Mouse (Mus musculus) hindbrain, postnatal 0 days (tissue): ENCODE measurements around the gene Sdhb. TPM values are rescaled to one million over a fixed set of nuclear protein-coding genes. Genes with fewer than 3 reads are reported as not detected.

Source experiments
- ATAC-seq: fragments of 200-750 bp; cut with Nextera tagmentation; 2 replicates; pipeline ENCODE4 v1.8.0; 2017; ENCODE audit warnings: mild to moderate bottlenecking, moderate TSS enrichment, moderate library complexity
- DNase-seq: peaks from one replicate; pipeline ENCODE4 v3.0.0-alpha.2; 2015; ENCODE audit warnings: low spot score
- H3K27ac ChIP-seq: fragments of 300-500 bp; sonication (generic); 2 replicates; pipeline ENCODE4 v1.5.1; 2014; ENCODE audit warnings: mild to moderate bottlenecking
- H3K27me3 ChIP-seq: fragments of 300-500 bp; sonication (generic); 2 replicates; pipeline ENCODE4 v1.6.1; 2014; ENCODE audit warnings: low read length, mixed read lengths; ENCODE audit not compliant: insufficient read depth
- H3K36me3 ChIP-seq: fragments of 300-500 bp; sonication (generic); 2 replicates; pipeline ENCODE4 v1.6.1; 2014; ENCODE audit warnings: low read length, mixed read lengths; ENCODE audit not compliant: insufficient read depth
- H3K4me1 ChIP-seq: fragments of 300-500 bp; sonication (generic); 2 replicates; pipeline ENCODE4 v1.6.1; 2014; ENCODE audit warnings: antibody characterized with exemption, low read length, mixed read lengths; ENCODE audit not compliant: insufficient read depth
- H3K4me2 ChIP-seq: fragments of 300-500 bp; sonication (generic); 2 replicates; pipeline ENCODE4 v1.6.1; 2014; ENCODE audit warnings: low read depth, mild to moderate bottlenecking, low read length, moderate library complexity, mixed read lengths
- H3K4me3 ChIP-seq: fragments of 300-500 bp; sonication (generic); 2 replicates; pipeline ENCODE4 v1.5.1; 2014; ENCODE audit warnings: low read length
- H3K9ac ChIP-seq: fragments of 300-500 bp; sonication (generic); replicated peaks from 2 replicates; pipeline ENCODE4 v1.6.1; 2014; ENCODE audit warnings: mild to moderate bottlenecking, low read length, moderate library complexity, mixed read lengths
- H3K9me3 ChIP-seq: fragments of 300-500 bp; sonication (generic); 2 replicates; pipeline ENCODE4 v1.6.1; 2016; ENCODE audit warnings: low read length, mixed read lengths
- CTCF ChIP-seq: IDR thresholded peaks from 2 replicates; pipeline ENCODE4 v1.5.1; 2016; ENCODE audit warnings: antibody characterized with exemption, control low read depth, low read depth
- WGBS: fragments of 180-500 bp; shearing (Covaris S2); extraction: QIAGEN DNeasy Blood & Tissue Kit; methylation state at CpG from one replicate; pipeline ENCODE4 v1.1.7; 2014; 5-methylcytosine and 5-hydroxymethylcytosine counted together
- polyA plus RNA-seq: library from polyadenylated mRNA; unstranded; fragments of >200 nt; fragmentation: Nextera tagmentation; extraction: Ambion mirVana; gene quantifications from 2 replicates; pipeline ENCODE4 v1.2.1, GENCODE M21; 2015
- total RNA-seq: library from RNA; depleted of rRNA; stranded (reverse); fragments of >200 nt; gene quantifications from 2 replicates; pipeline ENCODE4 v1.2.3, GENCODE M21; 2014; rRNA removed

Gene Sdhb
- total and polyA plus RNA-seq, 2 experiments from 2014 or later, result 217 to 596 TPM

DNA sequence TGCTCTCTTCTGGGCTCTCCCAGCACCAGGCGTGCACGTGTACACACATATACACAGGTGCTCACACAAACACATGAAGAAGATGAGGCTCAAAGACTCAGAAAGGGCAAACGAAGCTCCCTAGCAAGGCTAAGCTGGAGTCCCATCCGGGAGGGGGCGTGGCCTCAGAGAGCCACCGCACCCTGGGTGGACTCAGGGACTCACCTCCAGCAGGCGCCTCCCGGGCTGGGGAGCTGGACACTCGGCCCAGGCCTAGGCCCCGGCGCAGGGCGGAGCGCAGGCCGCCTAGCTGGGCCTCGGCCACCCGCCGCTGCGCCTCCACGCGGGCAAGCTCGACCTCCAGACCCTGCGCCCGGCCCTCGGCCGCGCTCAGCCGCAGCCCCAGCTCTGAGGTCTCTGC is 64.0 kb downstream of the Sdhb start:
- H3K4me1 ChIP-seq, result peaks cover 13% of the 10 kb centered on the region; the same call in 1 of the 2 replicates
- peaks cover 12% of the 10 kb centered on the region for H3K36me3 ChIP-seq

More for the DNA sequence above, 64.0 kb downstream of the Sdhb start:
- Histone ChIP-seq H3K4me3 (no peak overlapping the region), H3K27me3 (no peaks in the 10 kb centered on the region), H3K4me2 (no peak overlapping the region), H3K9me3 (no peaks in the 10 kb centered on the region), H3K27ac (no peak overlapping the region), H3K9ac (no peak overlapping the region)
- ATAC-seq (no peak), DNase-seq (no peak)
- WGBS, result 85% methylated on average over 22 of the region's 27 CpGs
- no peak for TF ChIP-seq CTCF

Other genes with a start within 250 kb of the Sdhb start
- gene Padi6, start 218.6 kb upstream of the Sdhb start, total RNA-seq, result 0.18 and 0.58 TPM in 2 replicates
- 0.11 and 0.16 TPM in 2 replicates for gene Padi6, start 218.6 kb upstream of the Sdhb start, polyA plus RNA-seq
- not detected in 2 replicates for gene Padi4, start 187.0 kb upstream of the Sdhb start, total RNA-seq
- not detected in 2 replicates for gene Padi4, start 187.0 kb upstream of the Sdhb start, polyA plus RNA-seq
- gene Padi3, start 150.6 kb upstream of the Sdhb start, total RNA-seq, result not detected in 2 replicates
- gene Padi3, start 150.6 kb upstream of the Sdhb start, polyA plus RNA-seq, result 0.05 TPM in 2 replicates
- 0.25 TPM in 1 of 2 replicates, not detected in the other for gene Padi1, start 115.4 kb upstream of the Sdhb start, total RNA-seq
- gene Padi1, start 115.4 kb upstream of the Sdhb start, polyA plus RNA-seq, result 0.05 TPM in 1 of 2 replicates, not detected in the other
- 5.3 and 5.5 TPM in 2 replicates for gene Padi2, start 54.9 kb upstream of the Sdhb start, total RNA-seq
- 2.7 and 3.0 TPM in 2 replicates for gene Padi2, start 54.9 kb upstream of the Sdhb start, polyA plus RNA-seq
- gene Atp13a2, start 25.7 kb downstream of the Sdhb start, total RNA-seq, result 408 and 435 TPM in 2 replicates
- 151 and 166 TPM in 2 replicates for gene Atp13a2, start 25.7 kb downstream of the Sdhb start, polyA plus RNA-seq
- 20.6 and 42.3 TPM in 2 replicates for gene Mfap2, start 49.2 kb downstream of the Sdhb start, total RNA-seq
- 92.0 and 99.5 TPM in 2 replicates for gene Mfap2, start 49.2 kb downstream of the Sdhb start, polyA plus RNA-seq
- 18.7 and 19.7 TPM in 2 replicates for gene Crocc, start 99.3 kb downstream of the Sdhb start, total RNA-seq
- 3.8 and 3.9 TPM in 2 replicates for gene Crocc, start 99.3 kb downstream of the Sdhb start, polyA plus RNA-seq
- gene Necap2, start 117.2 kb downstream of the Sdhb start, total RNA-seq, result 52.5 and 67.5 TPM in 2 replicates
- gene Necap2, start 117.2 kb downstream of the Sdhb start, polyA plus RNA-seq, result 51.5 and 51.8 TPM in 2 replicates
- gene Spata21, start 127.1 kb downstream of the Sdhb start, total RNA-seq, result 0.37 and 0.90 TPM in 2 replicates
- gene Spata21, start 127.1 kb downstream of the Sdhb start, polyA plus RNA-seq, result 0.84 and 1.6 TPM in 2 replicates
- gene Szrd1, start 178.6 kb downstream of the Sdhb start, total RNA-seq, result 58.7 and 68.8 TPM in 2 replicates
- 16.5 and 17.0 TPM in 2 replicates for gene Szrd1, start 178.6 kb downstream of the Sdhb start, polyA plus RNA-seq
- gene Fbxo42, start 186.7 kb downstream of the Sdhb start, total RNA-seq, result 20.8 and 22.5 TPM in 2 replicates
- 15.5 and 17.5 TPM in 2 replicates for gene Fbxo42, start 186.7 kb downstream of the Sdhb start, polyA plus RNA-seq